8 mouse cellular contexts compared by ENCODE assay signal in genomic region chr11:29885160-29885559, GRCm38 (mm10). TPM values are rescaled to one million over a fixed set of nuclear protein-coding genes. Genes with fewer than 3 reads are reported as not detected.
DNase-seq lines count a peak whose midpoint lies in the region; ATAC-seq lines count a peak whose summit lies in the region.

No protein-coding gene starts in this region.

- peak; percentile 88 for ATAC-seq in frontal cortex, adult (ENCODE audit: low TSS enrichment)

- DNase-seq in ovary, postnatal 14 days (ENCODE audit: low spot score), result peak; percentile 55
- DNase-seq in ovary, adult 18-20 months (ENCODE audit: low spot score), result no peak
- peak; percentile 56 for DNase-seq in cerebellum, adult 8-10 months
- peak; percentile 63 for DNase-seq in induced T-regulatory cell, adult 2 months (ENCODE audit: low read depth)
- DNase-seq in left cerebral cortex, adult 8-10 months (ENCODE audit: low spot score in 2 of 2), result peak; percentile 25 to 26
- DNase-seq in mesoderm, embryonic 11.5 days (ENCODE audit: low read depth, low spot score), result peak; percentile 74
- peak; percentile 6 for DNase-seq in spleen, adult 12 weeks (ENCODE audit: low spot score)

RNA-seq across cellular contexts. Expression of gene 4931440F15Rik, which starts 59.7 kb away (rescaled TPM):
- 1 to 10 TPM; 2.4 to 3.6 (median 2.8) TPM for total RNA-seq in left cerebral cortex, adult 8-10 months (2022)
